Mouse (Mus musculus) NIH3T3 (cell line): Measurements from ENCODE around the gene Gm9844.
A peak's percentile ranks its signal among the peaks of the same experiment; 100 is the strongest.
"Not testable (repeated sequence)": the region's sequence is repeated elsewhere in the genome, so short reads cannot be mapped to it uniquely, and the experiment has no call there.

Experiments
- DNase-seq: peaks from one replicate; pipeline ENCODE4 v3.0.0-alpha.2; 2012; ENCODE audit warnings: low read depth

Gm9844 gene

DNA sequence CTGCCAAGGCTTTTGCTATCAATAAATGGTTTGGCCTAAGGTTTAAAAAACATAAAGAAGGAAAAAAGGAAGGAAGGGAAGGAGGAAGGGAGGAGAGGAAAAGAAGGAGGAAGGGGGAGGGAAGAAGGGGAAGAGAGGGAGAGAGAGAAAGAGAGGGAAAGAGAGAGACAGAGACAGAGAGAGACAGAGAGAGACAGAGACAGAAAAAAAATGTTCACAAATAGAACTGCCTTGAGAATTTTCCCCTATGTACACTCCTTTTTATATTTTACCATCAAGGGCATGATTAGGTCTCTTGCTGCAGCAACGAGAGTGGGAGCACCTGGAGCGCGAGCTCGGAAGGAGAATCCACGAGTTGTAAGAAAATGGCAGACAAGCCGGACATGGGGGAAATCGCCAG is at the start of gene Gm9844:
Gene Gm9844 (plus strand): TSS at position 301 of the 400 bp plus-strand sequence.
- no peak for DNase-seq

DNA sequence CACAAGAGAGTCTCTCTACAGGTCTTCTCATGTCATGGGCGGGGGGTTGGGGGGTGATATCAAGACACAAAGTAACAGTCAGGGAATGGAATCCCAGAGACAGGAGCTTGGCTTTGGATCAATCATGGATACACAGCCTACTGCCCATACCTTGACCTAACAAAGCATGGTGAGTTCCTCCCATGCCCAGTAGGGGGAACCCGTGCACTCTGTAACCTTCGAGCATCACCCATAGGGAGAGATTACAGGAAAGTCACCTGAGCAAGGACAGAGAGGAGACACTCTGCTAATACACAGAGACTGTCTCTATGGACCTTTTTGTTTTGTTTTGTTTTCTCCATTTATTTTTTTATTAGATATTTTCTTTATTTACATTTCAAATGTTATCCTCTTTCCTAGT is 44.5 kb upstream of the Gm9844 start:
- DNase-seq = peak; percentile 86

DNA sequence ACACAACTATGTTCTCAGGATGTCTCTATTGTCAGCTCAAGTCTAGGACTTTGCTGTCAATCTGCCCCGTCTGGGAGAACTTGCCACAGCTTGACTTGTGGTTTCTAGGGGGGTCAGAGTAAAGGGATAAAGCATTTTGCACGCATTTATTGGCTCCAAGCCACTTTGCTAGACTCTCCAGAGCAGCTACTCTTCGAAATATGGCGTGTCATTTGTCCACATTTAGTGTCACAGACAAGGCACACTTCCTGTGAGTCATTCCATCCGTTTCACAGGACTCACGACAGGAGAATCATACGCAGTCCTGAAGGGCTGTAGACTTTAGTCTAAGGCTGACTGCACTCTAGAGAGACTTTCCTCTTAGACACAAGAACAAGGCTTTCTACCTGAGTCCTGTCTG is 37.6 kb upstream of the Gm9844 start:
- DNase-seq = no peak

DNA sequence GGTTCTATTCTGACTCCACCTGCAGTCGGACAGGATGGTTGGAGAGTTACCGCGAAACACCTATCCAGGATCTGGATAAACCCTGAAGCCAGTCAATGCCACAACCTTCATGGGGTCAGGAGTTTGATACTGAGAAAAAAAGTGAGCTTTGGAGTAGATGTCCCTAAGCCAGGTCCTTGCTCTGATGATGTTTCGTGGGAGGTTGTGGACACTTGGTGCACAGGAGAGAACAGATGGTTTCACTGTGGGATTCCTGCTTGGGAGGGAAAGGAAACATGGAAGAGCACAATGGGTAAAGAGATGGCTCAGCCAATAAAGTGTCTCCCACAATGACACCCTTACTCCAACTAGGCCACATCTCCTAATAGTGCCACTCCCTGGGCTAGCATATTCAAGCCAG is 34.8 kb upstream of the Gm9844 start:
- DNase-seq = no peak

DNA sequence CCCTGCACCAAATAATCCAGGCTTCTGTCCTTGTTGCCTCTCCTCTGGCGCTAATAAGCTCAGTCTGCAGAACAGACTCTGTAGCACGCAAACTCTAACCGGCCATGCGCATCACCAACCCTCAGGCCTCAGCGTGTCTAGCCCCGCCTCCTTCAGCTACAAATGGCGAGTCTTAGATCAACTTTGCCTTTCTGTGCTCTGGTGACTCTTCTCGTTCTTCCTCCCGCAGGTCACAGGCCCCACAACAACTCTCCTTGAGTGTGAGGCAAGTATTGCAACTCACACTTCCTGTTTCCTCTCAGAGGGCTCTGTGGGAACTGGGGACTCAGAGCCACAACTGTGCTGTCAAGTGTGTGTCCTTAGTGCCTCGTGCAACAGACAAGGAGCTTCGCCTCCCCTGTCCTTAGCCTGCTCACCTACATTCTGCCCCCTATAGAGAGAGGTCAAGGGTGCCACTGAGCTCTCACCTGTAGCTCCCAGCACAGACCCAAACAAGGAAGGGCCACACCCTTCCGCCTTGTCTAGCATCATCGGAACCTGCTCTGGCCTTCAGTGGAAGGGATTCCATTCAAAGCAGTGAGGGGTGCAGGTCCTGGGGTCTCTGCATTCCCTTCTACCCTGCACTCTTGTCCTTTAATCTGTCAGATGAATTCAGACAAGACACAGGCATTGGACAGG is 23.1 kb upstream of the Gm9844 start:
- not testable (repeated sequence) for DNase-seq

DNA sequence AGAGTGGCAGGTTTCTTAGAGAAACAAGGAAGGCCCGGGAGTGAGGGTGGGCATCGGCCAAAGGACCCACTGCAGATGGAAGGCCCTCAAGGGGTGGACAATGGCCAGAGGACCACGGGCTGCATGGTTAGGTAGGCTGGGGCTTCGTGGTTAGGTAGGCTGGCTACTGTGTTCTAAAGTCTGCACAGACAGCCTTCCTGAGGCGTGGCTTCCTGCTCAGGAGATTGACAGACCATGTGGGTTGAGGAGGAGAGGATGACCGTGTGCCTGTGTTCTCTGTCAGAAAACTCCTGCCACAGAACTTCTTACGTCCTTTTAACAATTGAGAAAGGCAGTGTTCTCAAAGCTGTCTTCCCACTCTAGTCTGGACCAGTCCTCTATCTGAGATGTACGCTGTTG is 22.6 kb upstream of the Gm9844 start:
- no peak for DNase-seq

DNA sequence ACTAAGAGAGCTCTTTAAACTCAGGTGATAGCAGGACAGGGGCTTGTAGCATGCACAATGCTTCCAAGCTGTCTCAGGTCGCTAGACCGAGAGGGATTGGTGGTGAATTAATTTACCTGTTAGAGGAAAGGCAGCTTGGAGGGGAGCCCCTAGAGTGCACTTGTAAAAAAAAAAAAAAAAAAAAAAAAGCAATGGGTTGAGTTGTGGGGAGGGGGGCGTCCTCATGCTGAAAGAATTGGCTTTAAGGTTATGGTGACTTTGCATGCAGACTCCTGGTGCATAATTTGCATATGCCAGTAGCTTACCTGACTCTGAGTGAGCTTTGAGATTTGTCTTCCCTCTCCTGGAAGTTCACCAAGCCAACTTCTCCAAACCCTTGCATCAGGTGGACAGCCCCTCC is 21.7 kb upstream of the Gm9844 start:
- no peak for DNase-seq

DNA sequence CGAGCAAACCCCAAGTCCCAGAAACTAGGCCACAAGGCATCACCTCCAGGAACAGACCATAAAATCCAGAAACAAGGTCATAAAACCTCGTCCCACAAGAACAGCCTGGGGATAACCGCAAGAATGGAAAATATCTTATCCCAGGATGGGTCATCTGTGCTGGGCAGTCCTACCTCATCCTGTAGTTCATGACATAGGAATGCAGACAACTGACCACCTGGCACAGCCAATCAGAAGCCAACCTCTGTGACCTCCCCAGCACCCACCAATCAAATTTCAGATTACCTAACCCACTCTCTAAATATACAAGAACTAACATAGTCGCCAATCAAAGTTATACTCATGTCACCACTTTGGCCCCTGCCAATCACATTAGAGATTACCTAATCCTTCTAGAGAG is 21.0 kb upstream of the Gm9844 start:
- no peak for DNase-seq

DNA sequence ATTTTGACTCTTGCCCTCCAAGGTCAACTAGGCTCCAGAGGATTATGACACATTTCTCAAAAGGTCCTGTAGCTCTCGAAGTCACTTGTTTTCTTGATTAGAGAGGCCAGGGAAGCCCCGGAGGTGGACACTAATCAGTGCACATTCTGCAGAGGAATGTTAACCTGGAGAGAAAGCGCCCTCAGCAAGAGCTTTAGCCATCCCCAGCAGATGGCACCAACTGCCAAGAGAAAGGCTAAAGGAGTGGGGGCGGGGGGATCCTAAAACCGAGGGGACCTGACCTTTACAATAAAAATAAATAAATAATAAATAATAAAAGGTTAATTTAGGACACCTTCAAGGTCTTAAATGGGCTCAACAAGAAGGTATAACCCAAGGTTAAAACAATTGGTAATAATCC is 17.9 kb upstream of the Gm9844 start:
- peak; percentile 17 for DNase-seq

DNA sequence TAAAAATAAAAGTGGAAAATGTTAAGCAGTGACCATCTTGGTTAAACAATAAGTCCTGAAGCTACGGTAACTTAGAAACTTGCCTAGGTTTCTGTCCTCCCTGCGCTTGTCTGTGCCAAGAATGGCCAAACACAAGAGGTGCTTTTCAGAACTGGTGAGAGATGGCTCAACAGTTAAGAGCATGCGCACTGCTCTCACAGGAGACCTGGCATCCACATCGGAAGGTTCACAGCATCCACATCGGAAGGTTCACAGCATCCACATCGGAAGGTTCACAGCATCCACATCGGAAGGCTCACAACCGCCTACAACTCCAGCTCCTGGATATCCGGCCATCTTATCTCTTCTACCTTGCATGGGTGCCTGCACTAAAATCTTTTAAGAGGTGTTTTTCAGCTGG is 16.8 kb upstream of the Gm9844 start:
- DNase-seq = no peak

DNA sequence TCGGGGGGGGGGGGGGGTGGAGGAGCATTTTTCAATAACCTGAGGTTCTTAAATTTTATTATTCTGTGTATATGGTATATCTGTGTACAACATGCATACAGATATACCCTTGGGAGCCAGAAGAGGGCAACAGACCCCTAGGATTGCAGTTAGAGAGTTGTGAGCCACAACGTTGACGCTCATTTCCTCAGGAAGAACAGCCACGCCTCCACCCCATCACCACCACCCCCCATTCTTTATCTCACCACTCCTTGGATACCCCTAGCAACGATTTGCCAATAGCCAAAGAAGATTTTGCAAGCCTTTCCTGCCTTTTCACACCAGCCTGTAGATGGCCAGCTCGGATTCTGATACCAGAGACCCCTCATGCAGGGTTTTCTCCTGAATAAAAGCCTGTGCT is 16.3 kb upstream of the Gm9844 start:
- peak; percentile 83 for DNase-seq

DNA sequence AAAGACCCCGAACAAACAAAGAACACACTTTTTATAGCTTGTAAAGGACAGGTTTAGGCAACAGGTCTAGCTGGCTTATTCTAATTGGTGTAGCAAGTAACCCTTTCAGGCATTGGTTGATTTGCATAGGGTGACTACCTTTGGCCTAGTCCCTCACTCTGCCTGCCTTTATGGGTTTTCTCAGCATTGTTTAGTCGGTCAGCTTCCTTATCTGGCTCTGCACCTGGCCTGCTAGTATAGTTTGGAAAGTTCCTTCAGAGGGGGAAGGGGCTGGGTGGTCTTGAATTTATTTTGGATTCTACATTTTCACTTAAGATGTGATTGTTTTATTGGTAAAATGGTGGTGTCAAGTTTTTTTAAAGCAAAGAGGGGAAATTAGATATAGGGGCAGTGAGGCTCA is 15.4 kb upstream of the Gm9844 start:
- not testable (repeated sequence) for DNase-seq

DNA sequence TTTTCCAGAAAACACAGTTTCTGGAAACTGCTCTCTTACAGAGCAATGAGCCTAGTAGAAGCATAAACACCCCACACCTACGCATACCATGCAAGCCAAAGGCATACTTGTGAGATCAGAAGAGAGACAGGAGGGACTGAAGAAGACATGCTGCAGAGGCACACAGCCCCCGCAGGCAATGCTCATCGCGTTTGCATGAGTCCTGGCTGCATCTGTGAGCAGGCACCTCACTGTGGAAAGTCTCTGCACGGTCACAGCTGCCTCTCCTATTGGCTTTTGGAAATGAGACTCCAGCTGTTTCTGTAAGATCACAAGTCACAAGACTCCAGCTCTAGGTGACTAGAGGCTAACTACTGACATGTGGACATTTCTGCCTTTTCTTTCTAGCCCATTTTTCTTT is 11.9 kb upstream of the Gm9844 start:
- DNase-seq = peak; percentile 38

DNA sequence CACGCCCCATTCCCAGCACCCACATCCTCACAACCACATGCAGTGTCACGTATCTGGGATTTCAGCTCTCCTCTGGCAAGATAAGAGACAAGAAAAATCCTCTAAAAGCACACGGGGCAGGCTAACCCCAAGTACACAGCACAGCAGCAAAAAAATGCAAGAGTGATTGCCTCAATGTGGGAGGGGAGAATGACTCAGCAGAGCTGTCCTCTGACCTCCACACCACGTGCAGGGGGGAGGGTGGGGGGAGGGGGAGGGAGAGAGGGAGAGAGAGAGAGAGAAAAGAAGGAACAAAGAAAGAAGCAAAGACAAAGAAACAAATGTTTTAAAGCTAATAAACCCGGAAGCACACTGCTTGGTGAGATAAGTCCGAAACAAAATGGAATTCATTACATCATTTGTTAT is 11.1 kb upstream of the Gm9844 start:
- peak; percentile 85 for DNase-seq

DNA sequence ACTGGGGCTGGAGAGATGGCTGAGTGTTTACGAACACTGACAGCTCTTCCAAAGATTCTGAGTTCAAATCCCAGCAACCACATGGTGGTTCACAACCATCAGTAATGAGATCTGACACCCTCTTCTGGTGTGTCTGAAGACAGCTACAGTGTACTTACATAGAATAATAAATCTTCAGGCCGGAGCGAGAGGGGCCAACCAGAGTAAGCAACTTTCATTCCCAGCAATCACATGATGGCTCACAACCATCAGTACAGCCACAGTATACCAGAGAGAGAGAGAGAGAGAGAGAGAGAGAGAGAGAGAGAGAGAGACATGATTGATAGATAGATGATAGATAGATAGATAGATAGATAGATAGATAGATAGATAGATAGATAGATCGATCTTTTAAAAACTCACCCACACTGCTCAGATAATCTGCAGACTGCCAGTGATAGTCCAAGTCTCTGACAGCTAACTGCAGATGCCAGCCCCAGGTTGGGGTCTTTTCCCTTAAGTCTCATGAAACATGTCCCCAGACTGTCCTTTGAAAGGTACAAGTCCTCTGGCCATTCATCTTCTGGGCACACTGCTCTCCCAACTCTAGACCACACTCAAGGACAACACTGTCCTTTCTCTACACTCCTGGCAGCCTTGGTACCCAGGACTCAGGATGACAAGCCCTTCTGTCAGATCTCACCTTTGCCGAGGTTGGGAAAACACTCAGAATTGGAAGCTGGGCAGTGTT is 10.3 kb upstream of the Gm9844 start:
- no peak for DNase-seq

DNA sequence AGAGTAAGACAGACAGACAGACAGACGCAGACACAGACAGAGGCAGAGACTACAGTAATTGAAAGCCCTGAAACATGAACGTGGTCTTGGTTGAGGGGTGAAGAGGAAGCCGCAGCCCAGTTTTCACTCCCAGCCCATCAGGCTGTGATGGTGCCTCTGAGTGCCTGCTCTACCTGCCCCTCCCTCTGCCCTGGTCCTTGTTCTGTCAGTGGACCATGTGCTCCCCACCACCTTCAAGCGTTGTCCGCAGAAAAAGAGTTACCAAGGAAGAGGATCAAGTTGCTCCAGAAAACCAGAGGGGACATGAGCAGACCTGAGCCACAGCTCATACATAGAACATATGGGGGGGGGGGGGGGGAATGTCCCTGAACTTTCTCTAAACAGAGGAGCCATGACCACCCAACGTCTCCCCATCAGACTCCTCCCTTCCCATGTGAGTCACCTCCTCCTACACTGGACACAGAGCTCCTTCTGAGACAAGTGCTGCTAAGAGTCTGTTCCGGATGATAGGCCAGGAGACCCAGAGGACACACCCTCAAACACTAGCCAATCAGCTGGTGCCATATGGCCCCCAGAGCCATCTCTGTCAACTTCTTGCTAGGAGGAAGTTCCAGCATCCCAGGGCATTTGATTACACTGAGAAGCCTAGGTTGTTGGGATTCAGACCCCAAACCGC is 9.3 kb upstream of the Gm9844 start:
- peak; percentile 29 for DNase-seq

DNA sequence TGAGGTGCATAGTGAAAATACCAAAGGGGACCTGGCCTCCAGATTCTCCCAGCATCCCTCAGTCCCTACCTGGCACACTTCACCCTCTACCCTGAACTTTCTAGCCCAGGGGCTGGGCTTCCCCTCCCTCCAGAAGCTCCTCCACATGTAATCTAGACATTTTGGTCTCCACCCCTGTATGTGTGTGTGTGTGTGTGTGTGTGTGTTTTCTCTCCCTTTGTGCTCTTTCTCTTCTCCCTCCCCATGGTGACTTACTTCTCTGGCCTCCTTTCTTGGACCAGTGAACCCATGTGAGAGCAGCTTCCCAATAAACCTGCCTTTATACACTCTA is 8.8 kb upstream of the Gm9844 start:
- peak; percentile 17 for DNase-seq

DNA sequence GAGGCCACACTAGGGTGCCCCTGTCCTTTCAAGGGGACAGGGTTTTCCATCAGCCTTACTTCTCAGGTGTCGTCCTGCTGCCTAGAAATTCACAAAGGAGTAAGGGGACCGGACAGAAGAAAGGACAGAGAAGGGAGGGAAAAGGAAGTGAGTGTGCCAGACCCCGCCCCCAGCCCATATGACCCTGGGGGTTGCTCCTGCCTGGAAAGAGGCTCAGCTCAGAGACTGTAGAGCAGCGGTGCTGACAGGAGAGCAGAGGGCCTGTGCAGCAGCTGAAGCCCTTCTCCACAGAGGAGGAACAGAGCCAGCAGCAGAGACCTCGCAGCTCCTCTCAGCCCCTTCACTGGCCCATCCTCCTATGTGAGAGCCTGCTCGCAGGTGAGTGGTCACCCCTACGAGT is 8.3 kb upstream of the Gm9844 start:
- DNase-seq = peak; percentile 29

DNA sequence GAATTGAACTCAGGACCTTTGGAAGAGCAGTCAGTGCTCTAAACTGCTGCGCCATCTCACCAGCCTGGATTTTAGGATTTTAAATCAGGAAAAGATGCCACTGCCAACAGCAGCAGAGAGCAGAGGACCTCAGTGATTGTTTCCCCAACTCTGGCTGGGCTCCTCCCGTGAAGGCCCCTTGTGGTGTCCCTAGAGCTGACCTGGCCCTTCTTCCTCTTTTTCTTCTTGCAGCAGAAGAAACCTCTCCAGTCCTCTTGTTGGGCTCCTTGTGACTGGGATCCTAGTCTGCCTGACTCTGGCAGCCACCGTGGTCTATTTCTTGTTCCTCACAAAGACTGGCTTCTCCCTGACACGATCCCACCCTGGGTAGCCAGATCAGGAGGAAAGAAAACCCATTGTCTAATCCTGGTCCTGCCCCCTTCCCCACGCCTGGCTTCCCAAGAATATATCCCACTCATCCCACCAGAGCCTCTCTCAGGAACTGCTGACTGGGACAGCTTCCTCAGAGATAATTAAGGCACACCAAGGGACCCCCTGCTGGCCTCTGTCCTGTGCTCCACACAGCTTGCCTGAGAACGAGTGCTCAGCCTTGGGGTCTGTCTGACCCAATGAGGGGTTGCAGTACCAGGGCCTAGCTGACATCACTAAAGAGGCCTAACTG is 5.4 kb upstream of the Gm9844 start:
- no peak for DNase-seq

DNA sequence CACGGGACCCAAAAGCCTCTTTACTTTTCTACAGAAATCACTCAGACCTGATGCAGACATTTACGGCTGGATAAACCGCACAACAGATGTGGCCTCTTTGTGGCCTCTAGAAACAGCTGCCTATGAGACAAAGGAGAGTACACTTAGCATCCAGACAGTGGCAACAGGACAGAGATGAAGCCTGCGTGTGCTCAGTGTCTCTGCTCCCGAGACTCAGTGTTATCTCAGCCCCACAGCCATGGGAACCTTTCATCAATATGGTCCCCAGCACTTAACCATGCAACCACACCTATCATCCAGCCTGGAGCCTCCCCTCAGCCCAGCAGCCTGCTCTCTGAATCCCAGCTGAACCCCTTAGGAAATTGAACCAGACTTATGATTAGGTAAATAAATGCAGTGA is 2.8 kb upstream of the Gm9844 start:
- no peak for DNase-seq

DNA sequence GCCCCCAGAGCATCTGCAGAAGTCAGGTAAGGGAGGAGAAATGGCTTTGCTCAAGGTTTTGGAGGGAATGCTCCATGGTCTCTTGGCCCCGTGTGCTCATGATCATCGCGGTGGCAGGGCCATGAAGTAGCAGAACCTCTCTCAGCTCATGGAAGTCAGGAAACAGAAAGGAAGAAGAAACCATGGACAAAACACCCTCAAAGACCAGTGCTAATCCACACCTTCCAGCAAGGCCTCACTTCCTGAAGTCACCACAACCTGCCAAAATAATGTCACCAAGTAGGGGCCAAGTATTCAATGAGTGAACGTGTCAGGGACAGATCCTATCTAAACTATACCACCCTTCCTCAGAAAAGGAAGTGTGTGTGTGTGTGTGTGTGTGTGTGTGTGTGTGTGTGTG is 840 bp downstream of the Gm9844 start:
- DNase-seq = no peak

DNA sequence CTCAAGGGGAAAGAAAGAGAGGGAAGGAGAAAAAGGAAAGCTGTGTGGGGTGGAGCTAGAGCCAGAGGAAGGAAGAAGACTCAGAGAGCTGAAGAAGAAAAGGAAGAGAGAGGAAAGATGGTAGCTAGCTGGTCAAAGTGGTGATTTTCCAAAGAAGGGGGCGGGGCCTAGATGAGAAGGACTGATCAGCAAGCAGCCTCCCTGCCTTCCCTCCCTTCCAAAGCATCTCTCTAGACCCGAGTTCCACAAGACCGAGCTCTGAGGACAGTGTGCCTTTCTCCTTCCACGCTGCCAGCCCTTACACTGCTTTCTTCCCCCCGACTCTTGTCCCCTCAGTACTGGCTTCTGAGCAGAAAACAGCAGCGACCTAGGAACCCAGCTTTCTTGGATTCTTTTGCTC is 2.1 kb downstream of the Gm9844 start:
- DNase-seq = peak; percentile 34

DNA sequence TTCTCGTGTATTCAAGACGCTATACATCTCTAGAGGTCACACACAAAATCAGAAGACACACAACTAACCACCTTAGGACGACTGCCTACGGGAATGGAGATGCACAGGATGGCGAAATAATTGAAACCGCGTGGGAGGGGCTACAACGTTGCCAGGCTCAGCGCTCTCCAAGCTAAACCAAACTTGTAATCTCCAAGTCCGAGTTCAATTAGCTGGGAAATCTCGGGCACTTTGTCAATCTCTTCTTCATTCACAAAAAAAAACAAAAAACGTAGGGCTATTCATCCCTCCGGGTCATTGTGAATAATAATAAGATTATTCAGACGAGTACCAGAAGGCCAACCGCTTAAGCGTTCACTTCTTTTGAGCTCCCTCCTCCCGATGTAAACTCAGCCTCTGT is 7.1 kb downstream of the Gm9844 start:
- DNase-seq = no peak
